Mouse (Mus musculus) large intestine, adult 2 months (tissue): ENCODE results near the gene Cd300lg. TPM values are rescaled to one million over a fixed set of nuclear protein-coding genes. Genes with fewer than 3 reads are reported as not detected.
A peak's percentile ranks its signal among the peaks of the same experiment; 100 is the strongest.

ENCODE experiments used
- DNase-seq: peaks from one replicate; pipeline ENCODE4 v3.0.0-alpha.2; 2012; ENCODE audit warnings: low read depth, low spot score
- WGBS: fragments of 180-500 bp; shearing (Covaris S2); methylation state at CpG from one replicate; pipeline ENCODE4 v1.1.7; 2018; 5-methylcytosine and 5-hydroxymethylcytosine counted together
- polyA plus RNA-seq: library from polyadenylated mRNA; depleted of rRNA; stranded (reverse); fragments of >200 nt; gene quantifications from 2 replicates; pipeline ENCODE4 v1.2.3, GENCODE M21; 2012

Cd300lg gene
- polyA plus RNA-seq, 1 experiment, result 4.0 TPM

GRCm38 (mm10) chr11:102044691-102045212 lies 3.4 kb downstream of the Cd300lg start:
- DNase-seq, result no peak
- 62% methylated on average over 7 of the region's 7 CpGs for WGBS

- 79% methylated on average over 9 of the region's 9 CpGs for WGBS
- DNase-seq, result no peak
These were observed 5.3 kb downstream of the Cd300lg start for GRCm38 (mm10) chr11:102046607-102047006.

GRCm38 (mm10) chr11:102049875-102050482 lies 8.7 kb downstream of the Cd300lg start:
- no peak for DNase-seq
- WGBS, result 59% methylated on average over 14 of the region's 14 CpGs

- no peak for DNase-seq
- WGBS, result 69% methylated on average over 4 of the region's 4 CpGs
These were observed 10.2 kb downstream of the Cd300lg start for GRCm38 (mm10) chr11:102051541-102051940.

GRCm38 (mm10) chr11:102051954-102052353 lies 10.6 kb downstream of the Cd300lg start:
- WGBS, result 38% methylated on average over 4 of the region's 4 CpGs
- DNase-seq, result no peak

- no peak for DNase-seq
- WGBS, result 73% methylated on average over 12 of the region's 12 CpGs
These were observed 11.4 kb downstream of the Cd300lg start for GRCm38 (mm10) chr11:102052697-102053096.

- 48% methylated on average over 7 of the region's 7 CpGs for WGBS
- no peak for DNase-seq
These were observed 11.9 kb downstream of the Cd300lg start for GRCm38 (mm10) chr11:102053183-102053582.

GRCm38 (mm10) chr11:102053847-102054246 lies 12.5 kb downstream of the Cd300lg start:
- no peak for DNase-seq
- 25% methylated on average over 9 of the region's 9 CpGs for WGBS

GRCm38 (mm10) chr11:102061236-102061940 lies 20.1 kb downstream of the Cd300lg start:
- WGBS, result 8% methylated on average over 23 of the region's 23 CpGs
- DNase-seq, result peak; percentile 42

- 55% methylated on average over 16 of the region's 16 CpGs for WGBS
- DNase-seq, result no peak
These were observed 20.7 kb downstream of the Cd300lg start for GRCm38 (mm10) chr11:102061941-102062473.

GRCm38 (mm10) chr11:102063076-102063475 lies 21.8 kb downstream of the Cd300lg start:
- no peak for DNase-seq
- WGBS, result 54% methylated on average over 13 of the region's 13 CpGs

GRCm38 (mm10) chr11:102068969-102069368 lies 27.7 kb downstream of the Cd300lg start:
- WGBS, result 48% methylated on average over 2 of the region's 2 CpGs

GRCm38 (mm10) chr11:102069633-102070032 lies 28.3 kb downstream of the Cd300lg start:
- WGBS, result 76% methylated on average over 11 of the region's 11 CpGs

More at GRCm38 (mm10) chr11:102068969-102069368, 27.7 kb downstream of the Cd300lg start:
- DNase-seq, result no peak

GRCm38 (mm10) chr11:102070426-102070825 lies 29.1 kb downstream of the Cd300lg start:
- no peak for DNase-seq

More at GRCm38 (mm10) chr11:102069633-102070032, 28.3 kb downstream of the Cd300lg start:
- DNase-seq, result no peak

GRCm38 (mm10) chr11:102072729-102073128 lies 31.4 kb downstream of the Cd300lg start:
- no peak for DNase-seq
- 73% methylated on average over 5 of the region's 5 CpGs for WGBS

More at GRCm38 (mm10) chr11:102070426-102070825, 29.1 kb downstream of the Cd300lg start:
- WGBS, result 46% methylated on average over 13 of the region's 13 CpGs

- DNase-seq, result no peak
- WGBS, result 31% methylated on average over 14 of the region's 14 CpGs
These were observed 32.4 kb downstream of the Cd300lg start for GRCm38 (mm10) chr11:102073722-102074121.

- WGBS, result 3% methylated on average over 18 of the region's 18 CpGs
- DNase-seq, result no peak
These were observed 41.0 kb downstream of the Cd300lg start for GRCm38 (mm10) chr11:102082322-102082721.

GRCm38 (mm10) chr11:102083193-102083592 lies 41.9 kb downstream of the Cd300lg start:
- DNase-seq, result no peak
- 49% methylated on average over 4 of the region's 4 CpGs for WGBS

- 79% methylated on average over 7 of the region's 7 CpGs for WGBS
- no peak for DNase-seq
These were observed 42.9 kb downstream of the Cd300lg start for GRCm38 (mm10) chr11:102084159-102084558.

- WGBS, result 16% methylated on average over 3 of the region's 3 CpGs
- no peak for DNase-seq
These were observed 45.0 kb downstream of the Cd300lg start for GRCm38 (mm10) chr11:102086331-102086730.
